Mouse (Mus musculus) bone marrow, adult 2 months (tissue): Measurements from ENCODE around the gene Car9.

ENCODE experiments used
- CTCF ChIP-seq: fragments of 200-500 bp; IDR thresholded peaks from 2 replicates; pipeline ENCODE4 v1.5.1; 2011; ENCODE audit warnings: low read length, control low read depth; ENCODE audit not compliant: control insufficient read depth, insufficient read depth
- POLR2A ChIP-seq: fragments of 200-500 bp; IDR thresholded peaks from 2 replicates; pipeline ENCODE4 v1.6.1; 2011; ENCODE audit warnings: low read depth, mild to moderate bottlenecking, control low read depth, low read length, borderline replicate concordance; ENCODE audit not compliant: control insufficient read depth

DNA sequence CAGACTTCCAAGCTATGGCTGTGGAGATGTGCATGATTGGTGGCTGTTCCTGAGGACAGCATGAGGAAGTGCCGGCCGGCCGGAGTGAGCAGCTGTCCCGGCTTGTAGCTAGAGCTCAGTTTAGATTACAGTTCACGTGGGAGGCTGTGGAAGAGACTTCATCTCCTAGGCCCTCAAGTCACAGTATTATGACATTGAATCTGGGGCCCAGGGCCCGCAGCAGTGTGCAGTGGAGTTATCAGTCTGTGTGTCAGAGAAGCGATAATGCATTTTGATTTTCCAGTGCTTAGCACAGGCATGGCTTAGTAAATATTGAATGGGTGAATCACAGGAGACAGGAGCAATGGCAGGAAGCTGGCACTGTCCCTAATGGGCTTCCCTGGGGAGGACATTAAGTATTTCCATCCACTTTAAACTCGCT, 23.3 kb downstream of the Car9 start:
- TF ChIP-seq POLR2A, result no peak
- TF ChIP-seq CTCF, result no peak
